19 mouse cellular contexts compared by ENCODE assay signal in the genomic region with DNA sequence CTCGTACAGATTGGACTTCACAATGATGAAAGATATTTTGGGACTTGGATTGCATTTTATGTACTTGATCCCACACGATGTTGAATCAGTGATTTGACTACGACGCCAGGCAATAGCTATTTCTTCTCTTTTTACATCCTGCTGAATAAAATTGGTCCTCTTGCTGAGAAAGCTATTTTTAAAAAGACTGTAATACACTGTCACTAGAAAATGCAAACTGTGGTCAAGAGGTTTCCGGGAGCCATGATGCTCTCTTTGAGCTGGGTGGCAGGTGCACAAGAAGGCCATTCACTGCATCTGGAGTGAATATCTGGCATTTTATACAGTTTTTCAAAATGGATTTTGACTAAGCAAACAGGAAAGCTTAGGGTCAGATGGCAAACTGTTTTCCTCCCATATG. TPM values are rescaled to one million over a fixed set of nuclear protein-coding genes. Genes with fewer than 3 reads are reported as not detected.
"Had no signal": no experiment of that assay in that cellular context is flagged by ENCODE, and none has a peak within 500 bp of the region (broad histone marks: within the 10 kb centered on the region; RNA-seq: fewer than 3 reads in every experiment).

No protein-coding gene starts in this region.

- H3K4me3 ChIP-seq: neural tube, embryonic 13.5 days; neural tube, embryonic 15.5 days; stomach, embryonic 15.5 days had no signal

- H3K9me3 ChIP-seq: neural tube, embryonic 13.5 days; neural tube, embryonic 15.5 days; stomach, embryonic 15.5 days had no signal

- DNase-seq: retina, postnatal 1 day; right cerebral cortex, adult 18-20 months; right cerebral cortex, postnatal 14 days; right cerebral cortex, postnatal 25 days; right cerebral cortex, postnatal 4 days; spleen, adult 18-20 months; thymus, adult 18-20 months; thymus, adult 2 months; thymus, postnatal 14 days; thymus, postnatal 25 days; thymus, postnatal 36 days; thymus, postnatal 4 days had no signal

- H3K27me3 ChIP-seq: neural tube, embryonic 13.5 days; neural tube, embryonic 15.5 days; stomach, embryonic 15.5 days had no signal

- H3K27ac ChIP-seq: neural tube, embryonic 13.5 days; neural tube, embryonic 15.5 days; stomach, embryonic 15.5 days; stomach, postnatal 0 days had no signal

- H3K9ac ChIP-seq: neural tube, embryonic 13.5 days; neural tube, embryonic 15.5 days; stomach, embryonic 15.5 days had no signal

- H3K4me1 ChIP-seq: neural tube, embryonic 13.5 days; neural tube, embryonic 15.5 days; stomach, embryonic 15.5 days had no signal

- H3K36me3 ChIP-seq: neural tube, embryonic 13.5 days; neural tube, embryonic 15.5 days; stomach, embryonic 15.5 days had no signal

- H3K4me2 ChIP-seq: neural tube, embryonic 13.5 days; neural tube, embryonic 15.5 days; stomach, embryonic 15.5 days had no signal

RNA-seq across cellular contexts. Expression of a gene that starts 24.9 kb away (rescaled TPM):
- total RNA-seq: neutrophil, adult 5-6 weeks had no signal
- polyA plus RNA-seq: small intestine, adult 2 months; spleen, adult 2 months had no signal
